Mouse (Mus musculus) brain, embryonic 14.5 days (tissue): ENCODE results near the gene Mcts1.

Experiments
- CTCF ChIP-seq: fragments of 200-500 bp; IDR thresholded peaks from 2 replicates; pipeline ENCODE4 v1.5.1; 2012; ENCODE audit warnings: inconsistent platforms, mild to moderate bottlenecking, moderate library complexity, borderline replicate concordance; ENCODE audit not compliant: insufficient read depth, insufficient read length; ENCODE audit errors: extremely low read depth
- POLR2A ChIP-seq: fragments of 200-500 bp; IDR thresholded peaks from 2 replicates; pipeline ENCODE4 v1.6.1; 2012; ENCODE audit warnings: mild to moderate bottlenecking, inconsistent platforms, borderline replicate concordance; ENCODE audit not compliant: poor library complexity, insufficient read depth, insufficient read length, severe bottlenecking; ENCODE audit errors: extremely low read depth

DNA sequence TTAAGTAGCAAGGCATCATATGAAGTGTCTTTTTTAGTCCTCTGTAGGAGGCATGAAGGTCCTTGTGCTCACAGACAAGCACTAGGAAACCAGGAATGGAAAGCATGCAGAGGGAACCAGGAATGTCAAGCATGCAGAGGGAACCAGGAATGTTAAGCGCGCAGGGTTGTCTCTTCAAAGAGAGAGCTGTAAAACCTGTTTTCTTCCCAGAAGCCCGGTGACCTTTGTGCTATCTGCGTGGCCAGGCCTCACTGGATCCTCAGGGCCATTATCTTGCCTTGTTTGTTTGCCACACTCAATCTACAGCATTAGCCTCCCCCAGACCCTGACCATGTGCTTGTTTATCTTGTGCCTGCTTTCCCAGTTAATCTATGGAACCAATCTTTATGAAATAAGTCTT lies 10.6 kb upstream of the Mcts1 start:
- TF ChIP-seq CTCF (no peak), POLR2A (no peak)
